Mouse (Mus musculus) urinary bladder, postnatal 0 days (tissue): ENCODE measurements around the gene Zfp551. TPM values are rescaled to one million over a fixed set of nuclear protein-coding genes. Genes with fewer than 3 reads are reported as not detected.

ENCODE experiments used
- polyA plus RNA-seq: library from polyadenylated mRNA; unstranded; fragments of >200 nt; fragmentation: Nextera tagmentation; extraction: Ambion mirVana; gene quantifications from 2 replicates; pipeline ENCODE4 v1.2.1, GENCODE M21; 2015

The Zfp551 gene
- polyA plus RNA-seq: 1.2 and 1.3 TPM in 2 replicates

DNA sequence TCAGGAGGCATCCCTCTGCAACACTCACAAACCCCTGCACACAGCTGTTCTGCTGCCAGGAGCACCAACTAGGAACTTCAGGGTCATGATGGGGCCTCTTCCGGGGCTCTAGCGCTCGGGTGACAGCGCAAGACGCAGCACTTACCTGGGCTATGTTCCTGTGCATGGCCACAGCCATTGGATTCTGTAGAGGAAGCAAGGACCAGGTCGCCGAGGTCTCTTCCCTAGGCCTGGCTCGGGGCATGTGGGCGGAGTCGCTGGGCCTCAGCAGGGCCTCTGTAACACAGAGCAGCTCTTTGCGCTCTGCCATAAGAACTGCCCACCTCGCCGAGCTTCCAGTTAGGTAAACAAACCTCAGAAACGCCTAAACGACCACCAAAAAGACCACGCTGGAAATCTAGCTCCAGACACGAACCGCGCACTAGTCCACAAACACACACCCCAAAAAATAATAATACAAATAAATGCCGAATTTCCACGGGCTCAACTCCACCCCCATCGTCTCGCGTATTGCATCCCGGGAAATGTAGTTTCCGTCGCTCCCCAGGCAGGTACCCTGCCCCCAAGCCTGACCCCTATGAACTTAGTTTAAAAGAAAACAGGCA is at the start of gene Zfp551:
Gene Zfp551, minus strand, starts transcription at position 507 of the 605 bp plus-strand sequence.

DNA sequence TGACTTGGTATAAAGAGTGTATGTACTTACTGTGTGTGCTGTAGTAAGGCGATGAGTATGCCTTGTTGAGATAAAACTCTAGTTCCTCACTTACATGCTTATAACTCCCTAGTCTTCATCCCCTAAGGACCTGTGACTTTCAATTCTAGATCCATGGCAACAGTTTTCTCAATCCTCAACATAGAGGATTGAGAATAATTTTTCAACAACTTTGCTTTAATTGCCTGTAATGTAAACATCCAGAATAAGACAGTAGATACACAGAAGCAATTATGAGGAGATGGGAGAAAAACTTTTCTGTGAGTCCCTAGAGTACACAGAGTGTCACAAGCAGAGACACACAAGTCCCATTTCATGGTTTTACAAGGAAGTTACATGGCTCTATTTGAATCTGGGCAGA is 53.4 kb downstream of the Zfp551 start, which contains the start of gene Vmn1r84:
Gene Vmn1r84, minus strand, starts transcription at position 101 of the 400 bp plus-strand sequence.

Other genes with a start within 250 kb of the Zfp551 start
- gene Vmn1r80, start 233.5 kb downstream of the Zfp551 start, polyA plus RNA-seq: not detected in 2 replicates
- gene Vmn1r81, start 154.5 kb downstream of the Zfp551 start, polyA plus RNA-seq: not detected in 2 replicates
- not detected in 2 replicates for gene Vmn1r82, start 122.3 kb downstream of the Zfp551 start, polyA plus RNA-seq
- gene Vmn1r83, start 93.3 kb downstream of the Zfp551 start, polyA plus RNA-seq: not detected in 2 replicates
- gene Vmn1r84, start 53.5 kb downstream of the Zfp551 start, polyA plus RNA-seq: not detected in 2 replicates
- 5.4 and 5.7 TPM in 2 replicates for gene Zfp606, start 55.5 kb upstream of the Zfp551 start, polyA plus RNA-seq
- not detected in 2 replicates for gene 2900092C05Rik, start 89.8 kb upstream of the Zfp551 start, polyA plus RNA-seq
- not detected in 2 replicates for gene Vmn2r53, start 186.0 kb upstream of the Zfp551 start, polyA plus RNA-seq
- not detected in 2 replicates for gene Vmn2r54, start 217.6 kb upstream of the Zfp551 start, polyA plus RNA-seq